15 mouse cellular contexts compared by ENCODE assay signal in genomic region chr12:92873602-92874001, GRCm38 (mm10).
"Had no signal": no experiment of that assay in that cellular context is flagged by ENCODE, and none has a peak within 500 bp of the region (broad histone marks: within the 10 kb centered on the region; RNA-seq: fewer than 3 reads in every experiment).

No protein-coding gene starts in this region.

- H3K4me1 ChIP-seq: midbrain, embryonic 10.5 days; midbrain, embryonic 12.5 days; neural tube, embryonic 12.5 days; stomach, embryonic 15.5 days had no signal

- H3K9ac ChIP-seq: lung, embryonic 14.5 days; midbrain, embryonic 12.5 days; neural tube, embryonic 12.5 days; stomach, embryonic 15.5 days had no signal

- H3K27me3 ChIP-seq: midbrain, embryonic 12.5 days; neural tube, embryonic 12.5 days; stomach, embryonic 15.5 days had no signal

- H3K27ac ChIP-seq: midbrain, embryonic 10.5 days; midbrain, embryonic 12.5 days; neural tube, embryonic 12.5 days; stomach, embryonic 15.5 days; stomach, postnatal 0 days had no signal

- DNase-seq: lung, adult 18-20 months; lung, embryonic 14.5 days; lung, postnatal 10 days; lung, postnatal 4 days; midbrain, embryonic 14.5 days; right cerebral cortex, postnatal 14 days; thymus, adult 2 months; thymus, postnatal 36 days had no signal

- H3K4me3 ChIP-seq: midbrain, embryonic 10.5 days; midbrain, embryonic 12.5 days; myocyte; neural tube, embryonic 12.5 days; stomach, embryonic 15.5 days had no signal

- ATAC-seq: midbrain, embryonic 16.5 days had no signal

- H3K36me3 ChIP-seq: midbrain, embryonic 10.5 days; midbrain, embryonic 12.5 days; neural tube, embryonic 12.5 days; stomach, embryonic 15.5 days had no signal

- H3K9me3 ChIP-seq: midbrain, embryonic 10.5 days; midbrain, embryonic 12.5 days; neural tube, embryonic 12.5 days; stomach, embryonic 15.5 days had no signal

- H3K4me2 ChIP-seq: lung, embryonic 14.5 days; midbrain, embryonic 12.5 days; neural tube, embryonic 12.5 days; stomach, embryonic 15.5 days had no signal
